21 mouse cellular contexts compared by ENCODE assay signal in the genomic region with DNA sequence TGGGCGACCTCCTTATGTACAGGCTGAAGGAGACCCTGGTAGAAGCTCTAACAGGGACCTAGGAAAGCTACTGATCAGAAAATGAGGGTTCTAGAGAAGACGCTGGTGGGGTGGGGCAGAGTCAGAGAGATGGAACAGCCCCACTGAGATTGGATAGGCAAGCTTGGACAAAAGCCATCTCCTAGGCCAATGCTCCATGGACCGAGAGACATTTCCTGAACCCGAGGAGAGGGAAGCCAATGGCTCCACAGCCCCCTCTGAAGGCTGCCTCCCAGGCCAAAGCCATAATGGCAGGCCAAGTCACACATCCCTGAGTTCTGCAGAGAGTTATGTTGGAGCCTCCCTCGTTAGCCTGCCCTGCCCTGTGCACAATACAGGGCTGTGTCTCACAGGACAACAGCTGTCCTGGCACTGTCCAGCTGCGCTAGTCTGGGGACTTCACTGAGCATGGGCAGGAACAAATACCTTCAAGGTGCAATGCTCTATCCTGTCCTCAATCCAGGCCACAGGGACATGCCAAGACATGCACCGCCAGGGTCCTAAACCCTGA.
DNase-seq lines count a peak whose midpoint lies in the region; ATAC-seq lines count a peak whose summit lies in the region.
"Had no signal": no experiment of that assay in that cellular context is flagged by ENCODE, and none has a peak within 500 bp of the region (broad histone marks: within the 10 kb centered on the region; RNA-seq: fewer than 3 reads in every experiment).

No protein-coding gene starts in this region.

- no peak for ATAC-seq in heart, embryonic 11.5 days (replicated peaks; ENCODE audit: insufficient number of reproducible peaks, low FRiP score, low TSS enrichment)
- no peak for ATAC-seq in midbrain, embryonic 11.5 days (ENCODE audit: low FRiP score)
- ATAC-seq: activated CD4-positive, CD25-positive, alpha-beta regulatory T cell, adult 4 months; inflammation-experienced regulatory T-cells, adult 6 months; intestine, postnatal 0 days; Patski had no signal

- H3K27ac ChIP-seq in heart, embryonic 11.5 days (ENCODE audit: low read depth, low read length) = no peak overlapping the region
- H3K27ac ChIP-seq in midbrain, embryonic 10.5 days (replicated peaks) = 0 out of 2 replicates have a peak overlapping the region, but pooled peaks have one; percentile 14
- H3K27ac ChIP-seq in midbrain, embryonic 11.5 days (ENCODE audit: low read depth, low read length) = no peak overlapping the region
- H3K27ac ChIP-seq: forebrain, embryonic 12.5 days; heart, adult 2 months; hindbrain, embryonic 10.5 days; hindbrain, embryonic 15.5 days had no signal

- H3K9me3 ChIP-seq in heart, embryonic 11.5 days (replicated peaks; ENCODE audit: control insufficient read depth, low read length) = no peaks in the 10 kb centered on the region
- no peaks in the 10 kb centered on the region for H3K9me3 ChIP-seq in midbrain, embryonic 10.5 days (replicated peaks)
- H3K9me3 ChIP-seq in midbrain, embryonic 11.5 days (ENCODE audit: control insufficient read depth, low read length) = no peaks in the 10 kb centered on the region
- H3K9me3 ChIP-seq: forebrain, embryonic 12.5 days; heart, embryonic 12.5 days; hindbrain, embryonic 10.5 days; hindbrain, embryonic 15.5 days had no signal

- H3K27me3 ChIP-seq in heart, embryonic 11.5 days (ENCODE audit: control insufficient read depth, insufficient read depth, low read length) = no peaks in the 10 kb centered on the region
- H3K27me3 ChIP-seq in midbrain, embryonic 10.5 days (ENCODE audit: low read depth, poor library complexity, severe bottlenecking) = no peaks in the 10 kb centered on the region
- no peaks in the 10 kb centered on the region for H3K27me3 ChIP-seq in midbrain, embryonic 11.5 days (ENCODE audit: control insufficient read depth, insufficient read depth, low read length)
- H3K27me3 ChIP-seq: forebrain, embryonic 12.5 days; heart, embryonic 12.5 days; hindbrain, embryonic 15.5 days; Patski had no signal

- no peak overlapping the region for H3K9ac ChIP-seq in heart, embryonic 11.5 days (ENCODE audit: low read depth, low read length)
- no peak overlapping the region for H3K9ac ChIP-seq in midbrain, embryonic 11.5 days (ENCODE audit: low read length)
- H3K9ac ChIP-seq: forebrain, embryonic 12.5 days; forebrain, postnatal 0 days; heart, embryonic 12.5 days; hindbrain, embryonic 15.5 days had no signal

- peak; percentile 44 for DNase-seq in cerebellum, adult 9-11 months
- DNase-seq in cerebellum, postnatal 36 days = no peak
- DNase-seq in heart, adult 11 months = peak; percentile 92
- no peak for DNase-seq in midbrain, embryonic 10.5 days (ENCODE audit: low spot score)
- DNase-seq in midbrain, embryonic 11.5 days (ENCODE audit: low spot score, missing footprints) = no peak
- DNase-seq in skeletal muscle tissue, adult 2 months (ENCODE audit: low read depth, low spot score) = peak; percentile 25
- DNase-seq in ovary, postnatal 14 days (ENCODE audit: low spot score) = no peak
- DNase-seq: adrenal gland, postnatal 14 days; cerebellum, postnatal 25 days; forebrain, postnatal 0 days; gastrocnemius, postnatal 36 days; heart, adult 2 months had no signal

- H3K4me3 ChIP-seq in heart, embryonic 11.5 days (ENCODE audit: low read depth, low read length) = no peak overlapping the region
- H3K4me3 ChIP-seq in midbrain, embryonic 10.5 days = no peak overlapping the region
- no peak overlapping the region for H3K4me3 ChIP-seq in midbrain, embryonic 11.5 days (ENCODE audit: low read depth, low read length)
- H3K4me3 ChIP-seq: forebrain, embryonic 12.5 days; heart, adult 2 months; heart, embryonic 12.5 days; hindbrain, embryonic 10.5 days; hindbrain, embryonic 15.5 days had no signal

- peaks cover 28% of the 10 kb centered on the region for H3K36me3 ChIP-seq in heart, embryonic 11.5 days (ENCODE audit: control insufficient read depth, insufficient read depth, low read length)
- H3K36me3 ChIP-seq in midbrain, embryonic 10.5 days = peaks cover 100% of the 10 kb centered on the region
- peaks cover 16% of the 10 kb centered on the region for H3K36me3 ChIP-seq in midbrain, embryonic 11.5 days (ENCODE audit: control insufficient read depth, insufficient read depth, low read length)

- 78% methylated on average over 7 of the region's 7 CpGs for WGBS in heart, embryonic 11.5 days (ENCODE audit: insufficient replicate concordance)
- 87% methylated on average over 7 of the region's 7 CpGs for WGBS in midbrain, embryonic 10.5 days
- WGBS in midbrain, embryonic 11.5 days = 86% methylated on average over 7 of the region's 7 CpGs

- peaks cover 17% of the 10 kb centered on the region for H3K4me1 ChIP-seq in heart, embryonic 11.5 days (ENCODE audit: control insufficient read depth, insufficient read depth, low read length)
- peaks cover 5% of the 10 kb centered on the region; the same call in 1 of the 2 replicates for H3K4me1 ChIP-seq in midbrain, embryonic 10.5 days
- H3K4me1 ChIP-seq in midbrain, embryonic 11.5 days (ENCODE audit: control insufficient read depth, insufficient read depth, low read length) = no peaks in the 10 kb centered on the region
- H3K4me1 ChIP-seq: hindbrain, embryonic 10.5 days; hindbrain, embryonic 15.5 days had no signal

- H3K4me2 ChIP-seq in heart, embryonic 11.5 days = no peak overlapping the region
- no peak overlapping the region for H3K4me2 ChIP-seq in midbrain, embryonic 11.5 days
- H3K4me2 ChIP-seq: forebrain, embryonic 12.5 days; heart, embryonic 12.5 days; hindbrain, embryonic 15.5 days had no signal

Comparison
In these comparisons a context has a peak if more than half of its experiments do, and no peak if none do; other contexts are left out.
1. DNase-seq: peak in cerebellum, adult 9-11 months (single experiment), heart, adult 11 months (single experiment) and skeletal muscle tissue, adult 2 months (single experiment); none in cerebellum, postnatal 36 days (0 of 2), midbrain, embryonic 10.5 days (single experiment), midbrain, embryonic 11.5 days (single experiment) and ovary, postnatal 14 days (single experiment).